Mouse (Mus musculus): ENCODE results near the gene Teddm3. TPM values are rescaled to one million over a fixed set of nuclear protein-coding genes. Genes with fewer than 3 reads are reported as not detected.
"Not testable (repeated sequence)": the region's sequence is repeated elsewhere in the genome, so short reads cannot be mapped to it uniquely, and the experiment has no call there.

Teddm3 gene
- total RNA-seq (2012; rRNA removed) (not detected in 2 replicates), polyA plus RNA-seq (2012; ENCODE audit: insufficient read depth in 1 of 2, insufficient read length in 2 of 2, low read depth in 1 of 2, low replicate concordance in 2 of 2, missing spikeins in 1 of 2) (not detected)

GRCm38 (mm10) chr16:21153900-21154299, at the start of gene Teddm3:
Gene Teddm3, minus strand, starts transcription at chr16:21154000.
- H3K4me1 ChIP-seq (ENCODE audit: control insufficient read depth in 1 of 2, insufficient read depth in 2 of 2, low read length in 2 of 2); H3K36me3 ChIP-seq (ENCODE audit: control insufficient read depth in 1 of 2, insufficient read depth in 2 of 2, low read length in 2 of 2); H3K9me3 ChIP-seq (replicated peaks; ENCODE audit: insufficient read depth, low read length); DNase-seq (ENCODE audit: low read depth, low spot score); H3K27me3 ChIP-seq (ENCODE audit: control insufficient read depth in 1 of 2, insufficient read depth in 2 of 2, low read length in 2 of 2); H3K4me3 ChIP-seq (ENCODE audit: control insufficient read depth in 1 of 2, insufficient read depth in 1 of 2, low read depth in 2 of 2, low read length in 2 of 2); H3K79me2 ChIP-seq (ENCODE audit: control insufficient read depth, insufficient read depth, low read length, poor library complexity); H3K27ac ChIP-seq (ENCODE audit: control insufficient read depth, low read depth, low read length); H3K9ac ChIP-seq (ENCODE audit: control insufficient read depth, low read depth, low read length, poor library complexity, severe bottlenecking): not testable (repeated sequence)

- Histone ChIP-seq H3K9me3 (replicated peaks; ENCODE audit: insufficient read depth, low read length) (no peaks in the 10 kb centered on the region), H3K4me1 (ENCODE audit: control insufficient read depth in 1 of 2, insufficient read depth in 2 of 2, low read length in 2 of 2) (peaks cover 0 to 7% of the 10 kb centered on the region in 2 experiments; a peak in 1 of 4 replicates), H3K79me2 (ENCODE audit: control insufficient read depth, insufficient read depth, low read length, poor library complexity) (no peaks in the 10 kb centered on the region), H3K9ac (ENCODE audit: control insufficient read depth, low read depth, low read length, poor library complexity, severe bottlenecking) (no peak overlapping the region), H3K4me3 (ENCODE audit: control insufficient read depth in 1 of 2, insufficient read depth in 1 of 2, low read depth in 2 of 2, low read length in 2 of 2) (no peak overlapping the region), H3K27ac (ENCODE audit: control insufficient read depth, low read depth, low read length) (no peak overlapping the region), H3K36me3 (ENCODE audit: control insufficient read depth in 1 of 2, insufficient read depth in 2 of 2, low read length in 2 of 2) (peaks cover 0 to 2% of the 10 kb centered on the region in 2 experiments; a peak in 1 of 4 replicates), H3K27me3 (ENCODE audit: control insufficient read depth in 1 of 2, insufficient read depth in 2 of 2, low read length in 2 of 2) (peaks cover 0 to 7% of the 10 kb centered on the region in 2 experiments; a peak in 2 of 4 replicates)
- no peak for DNase-seq (ENCODE audit: low read depth, low spot score)
- TF ChIP-seq EP300 (IDR thresholded peaks at IDR 0.05; ENCODE audit: low read depth in 1 of 2, low read length in 2 of 2) (no peak), MAZ (IDR thresholded peaks at IDR 0.05; ENCODE audit: low read depth, low read length) (no peak), USF2 (IDR thresholded peaks at IDR 0.05; ENCODE audit: borderline replicate concordance in 1 of 2, insufficient read depth in 1 of 2, low read depth in 1 of 2, low read length in 2 of 2) (no peak), CHD2 (IDR thresholded peaks at IDR 0.05; ENCODE audit: low read length) (no peak), MAX (IDR thresholded peaks at IDR 0.05; ENCODE audit: low read length) (no peak), GATA1 (IDR thresholded peaks at IDR 0.05; ENCODE audit: low read depth, low read length) (no peak), SMC3 (IDR thresholded peaks at IDR 0.05; ENCODE audit: low read depth, low read length) (no peak)
These were observed 48.9 kb upstream of the Teddm3 start for GRCm38 (mm10) chr16:21202731-21203130.

DNA sequence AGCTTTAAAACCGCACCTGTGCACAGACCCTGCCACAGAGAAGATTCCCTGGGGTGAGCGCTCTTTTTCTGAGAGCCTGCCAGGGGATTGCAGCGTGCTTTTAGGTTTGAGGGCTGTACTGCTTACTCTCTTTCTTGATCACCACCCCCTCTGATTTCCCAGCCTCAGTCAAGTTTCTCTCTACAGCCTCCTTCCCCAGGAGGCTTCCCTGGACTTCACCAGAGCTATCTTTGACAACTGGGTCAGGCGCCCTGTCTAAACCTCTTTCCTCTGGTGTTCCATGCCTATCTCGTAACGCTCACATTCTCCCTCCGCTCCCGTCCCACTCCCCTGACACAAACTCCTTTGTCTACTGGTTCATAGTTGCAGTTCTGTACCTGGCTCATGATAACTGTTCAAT, 45.6 kb upstream of the Teddm3 start:
- Histone ChIP-seq H3K27ac (ENCODE audit: control insufficient read depth, low read depth, low read length) (no peak overlapping the region), H3K9ac (ENCODE audit: control insufficient read depth, low read depth, low read length, poor library complexity, severe bottlenecking) (no peak overlapping the region), H3K4me1 (ENCODE audit: control insufficient read depth in 1 of 2, insufficient read depth in 2 of 2, low read length in 2 of 2) (peaks cover 0 to 15% of the 10 kb centered on the region in 2 experiments; a peak in 1 of 4 replicates), H3K36me3 (ENCODE audit: control insufficient read depth in 1 of 2, insufficient read depth in 2 of 2, low read length in 2 of 2) (peaks cover 0 to 5% of the 10 kb centered on the region in 2 experiments; a peak in 2 of 4 replicates), H3K27me3 (ENCODE audit: control insufficient read depth in 1 of 2, insufficient read depth in 2 of 2, low read length in 2 of 2) (peaks cover 0 to 7% of the 10 kb centered on the region in 2 experiments; a peak in 2 of 4 replicates), H3K4me3 (ENCODE audit: control insufficient read depth in 1 of 2, insufficient read depth in 1 of 2, low read depth in 2 of 2, low read length in 2 of 2) (no peak overlapping the region), H3K9me3 (replicated peaks; ENCODE audit: insufficient read depth, low read length) (no peaks in the 10 kb centered on the region), H3K79me2 (ENCODE audit: control insufficient read depth, insufficient read depth, low read length, poor library complexity) (no peaks in the 10 kb centered on the region)
- DNase-seq (ENCODE audit: low read depth, low spot score) = no peak
- no peak for TF ChIP-seq ETS1 (IDR thresholded peaks at IDR 0.05; ENCODE audit: low read depth, low read length)
- no peak for TF ChIP-seq MAZ (IDR thresholded peaks at IDR 0.05; ENCODE audit: low read depth, low read length)
- TF ChIP-seq CTCF (IDR thresholded peaks at IDR 0.05 in 2 of 3, conservative IDR thresholded peaks at IDR 0.05 in 1 of 3; ENCODE audit: control insufficient read depth in 1 of 3, insufficient read depth in 1 of 3, low read depth in 2 of 3, low read length in 3 of 3, poor library complexity in 1 of 3, severe bottlenecking in 1 of 3) = no peak
- no peak for TF ChIP-seq JUND (IDR thresholded peaks at IDR 0.05; ENCODE audit: low read depth, low read length)
- no peak for TF ChIP-seq CHD1 (IDR thresholded peaks at IDR 0.05; ENCODE audit: low read depth, low read length)
- TF ChIP-seq POLR2AphosphoS2 (IDR thresholded peaks at IDR 0.05; ENCODE audit: low read length) = no peak
- TF ChIP-seq ZMIZ1 (IDR thresholded peaks at IDR 0.05; ENCODE audit: low read depth, low read length) = no peak
- TF ChIP-seq NELFE (IDR thresholded peaks at IDR 0.05; ENCODE audit: low read depth, low read length) = no peak
- no peak for TF ChIP-seq BHLHE40 (IDR thresholded peaks at IDR 0.05; ENCODE audit: borderline replicate concordance, low read depth, low read length)
- TF ChIP-seq SIN3A (IDR thresholded peaks at IDR 0.05; ENCODE audit: low read length) = no peak
- TF ChIP-seq MYB (IDR thresholded peaks at IDR 0.05; ENCODE audit: low read depth, low read length) = no peak
- no peak for TF ChIP-seq ZC3H11A (IDR thresholded peaks at IDR 0.05; ENCODE audit: low read depth, low read length)
- TF ChIP-seq MXI1 (IDR thresholded peaks at IDR 0.05; ENCODE audit: low read depth, low read length) = no peak
- TF ChIP-seq MAFK (IDR thresholded peaks at IDR 0.05; ENCODE audit: borderline replicate concordance, low read depth, low read length) = no peak
- TF ChIP-seq NRF1 (IDR thresholded peaks at IDR 0.05; ENCODE audit: insufficient read depth, low read depth, low read length, poor library complexity, severe bottlenecking) = no peak
- no peak for TF ChIP-seq RCOR1 (IDR thresholded peaks at IDR 0.05; ENCODE audit: low read depth, low read length)
- TF ChIP-seq CHD2 (IDR thresholded peaks at IDR 0.05; ENCODE audit: low read length) = no peak
- TF ChIP-seq MYC (IDR thresholded peaks at IDR 0.05; ENCODE audit: low read depth, low read length) = no peak
- no peak for TF ChIP-seq GABPA (IDR thresholded peaks at IDR 0.05; ENCODE audit: low read depth, low read length)

Data from MEL (cell line).